Comparison of ENCODE assay signal across 8 mouse cellular contexts in genomic region chr4:126296617-126297101, GRCm38 (mm10). TPM values are rescaled to one million over a fixed set of nuclear protein-coding genes. Genes with fewer than 3 reads are reported as not detected.
DNase-seq lines count a peak whose midpoint lies in the region; ATAC-seq lines count a peak whose summit lies in the region.

No protein-coding gene starts in this region.

- peaks cover 21% of the 10 kb centered on the region for H3K4me1 ChIP-seq in liver, embryonic 13.5 days (replicated peaks)
- H3K4me1 ChIP-seq in neural tube, embryonic 11.5 days (ENCODE audit: control insufficient read depth, insufficient read depth, low read length): peaks cover 16% of the 10 kb centered on the region

- no peak for ATAC-seq in liver, embryonic 13.5 days (ENCODE audit: low read depth)
- no peak for ATAC-seq in neural tube, embryonic 11.5 days (ENCODE audit: insufficient read depth, low FRiP score, low TSS enrichment)

- peaks cover 81% of the 10 kb centered on the region for H3K27me3 ChIP-seq in liver, embryonic 13.5 days
- H3K27me3 ChIP-seq in neural tube, embryonic 11.5 days (ENCODE audit: control insufficient read depth, insufficient read depth, low read length): peaks cover 51% of the 10 kb centered on the region

- H3K36me3 ChIP-seq in liver, embryonic 13.5 days: no peaks in the 10 kb centered on the region
- H3K36me3 ChIP-seq in neural tube, embryonic 11.5 days (ENCODE audit: control insufficient read depth, insufficient read depth, low read length): no peaks in the 10 kb centered on the region

- no peak overlapping the region; the same call in 1 of the 2 replicates for H3K9ac ChIP-seq in liver, embryonic 13.5 days
- H3K9ac ChIP-seq in neural tube, embryonic 11.5 days (ENCODE audit: low read length): peak overlapping the region; percentile 53

- peak overlapping the region; percentile 1 for H3K4me3 ChIP-seq in liver, embryonic 13.5 days (replicated peaks)
- H3K4me3 ChIP-seq in neural tube, embryonic 11.5 days (ENCODE audit: low read depth, low read length): peak overlapping the region; percentile 20; the same call in 1 of the 2 replicates

- peak overlapping the region; percentile 47 for H3K4me2 ChIP-seq in liver, embryonic 13.5 days
- H3K4me2 ChIP-seq in neural tube, embryonic 11.5 days (ENCODE audit: low read depth): peak overlapping the region; percentile 48

- DNase-seq in left cerebral cortex, postnatal 36 days (ENCODE audit: low spot score in 2 of 2): peak; percentile 38 to 59
- DNase-seq in left cerebral cortex, adult 8-10 months (ENCODE audit: low spot score in 2 of 2): no peak
- DNase-seq in cerebellum, postnatal 25 days: peak; percentile 81 to 85
- peak; percentile 69 to 77 for DNase-seq in gastrocnemius, postnatal 36 days
- peak; percentile 62 for DNase-seq in induced T-regulatory cell, adult 2 months (ENCODE audit: low read depth)
- DNase-seq in liver, embryonic 13.5 days: no peak
- peak; percentile 66 for DNase-seq in neural tube, embryonic 11.5 days (ENCODE audit: low spot score)
- no peak for DNase-seq in yolk sac, embryonic 10.5 days (ENCODE audit: low spot score)

- 2% methylated on average over 34 of the region's 34 CpGs for WGBS in liver, embryonic 13.5 days (ENCODE audit: insufficient replicate concordance)
- WGBS in neural tube, embryonic 11.5 days: under 1% methylated on average over 34 of the region's 34 CpGs

- intact Hi-C loops in left cerebral cortex, postnatal 36 days (cut with DNase I): no loop called here
- intact Hi-C loops in gastrocnemius, postnatal 36 days (cut with DNase I): no loop called here

- no peak overlapping the region for H3K27ac ChIP-seq in liver, embryonic 13.5 days
- no peak overlapping the region for H3K27ac ChIP-seq in neural tube, embryonic 11.5 days (ENCODE audit: low read depth, low read length)

- H3K9me3 ChIP-seq in liver, embryonic 13.5 days (replicated peaks): no peaks in the 10 kb centered on the region
- no peaks in the 10 kb centered on the region for H3K9me3 ChIP-seq in neural tube, embryonic 11.5 days (ENCODE audit: control insufficient read depth, low read length)

RNA-seq across cellular contexts. Expression of gene Col8a2, which starts 10.1 kb away (rescaled TPM):
- total RNA-seq in left cerebral cortex, postnatal 36 days (2021): 1 to 10 TPM; 1.6 to 1.7 TPM
- total RNA-seq in left cerebral cortex, adult 8-10 months (2022): 1 to 10 TPM; 1.9 to 4.0 (median 2.5) TPM
- total RNA-seq in gastrocnemius, postnatal 36 days (2021): 1 to 10 TPM; 1.6 to 2.2 TPM
- polyA plus RNA-seq in liver, embryonic 13.5 days (2015; fragmentation: Nextera tagmentation; extraction: Ambion mirVana): 0.99 and 1.2 TPM in 2 replicates
- polyA plus RNA-seq in neural tube, embryonic 11.5 days (2014; fragmentation: Nextera tagmentation; extraction: Ambion mirVana): 7.4 and 7.9 TPM in 2 replicates

RNA-seq across cellular contexts. Expression of gene Adprhl2, which starts 24.8 kb away (rescaled TPM):
- total RNA-seq in left cerebral cortex, postnatal 36 days (2021): 10 to 100 TPM; 25.2 to 28.0 TPM
- 10 to 100 TPM; 26.9 to 32.0 (median 31.2) TPM for total RNA-seq in left cerebral cortex, adult 8-10 months (2022)
- total RNA-seq in gastrocnemius, postnatal 36 days (2021): 1 to 10 TPM; 7.6 to 7.8 TPM
- 30.4 and 30.9 TPM in 2 replicates for polyA plus RNA-seq in liver, embryonic 13.5 days (2015; fragmentation: Nextera tagmentation; extraction: Ambion mirVana)
- 52.7 and 56.8 TPM in 2 replicates for polyA plus RNA-seq in neural tube, embryonic 11.5 days (2014; fragmentation: Nextera tagmentation; extraction: Ambion mirVana)

RNA-seq across cellular contexts. Expression of gene Tekt2, which starts 28.8 kb away (rescaled TPM):
- 1 to 10 TPM; 1.1 to 2.2 TPM for total RNA-seq in left cerebral cortex, postnatal 36 days (2021)
- total RNA-seq in left cerebral cortex, adult 8-10 months (2022): 1 to 10 TPM in 2 of 4 experiments, under 1 TPM in 2; 0.86 to 1.6 (median 1.3) TPM
- total RNA-seq in gastrocnemius, postnatal 36 days (2021): under 1 TPM; 0.46 to 0.59 TPM
- 0.51 and 0.53 TPM in 2 replicates for polyA plus RNA-seq in liver, embryonic 13.5 days (2015; fragmentation: Nextera tagmentation; extraction: Ambion mirVana)
- 1.2 and 1.8 TPM in 2 replicates for polyA plus RNA-seq in neural tube, embryonic 11.5 days (2014; fragmentation: Nextera tagmentation; extraction: Ambion mirVana)

RNA-seq across cellular contexts. Expression of gene Trappc3, which starts 34.5 kb away (rescaled TPM):
- total RNA-seq in left cerebral cortex, postnatal 36 days (2021): 10 to 100 TPM; 75.7 to 90.0 TPM
- 10 to 100 TPM; 86.2 to 93.4 (median 89.3) TPM for total RNA-seq in left cerebral cortex, adult 8-10 months (2022)
- total RNA-seq in gastrocnemius, postnatal 36 days (2021): 10 to 100 TPM; 15.9 to 17.9 TPM
- 40.5 and 41.5 TPM in 2 replicates for polyA plus RNA-seq in liver, embryonic 13.5 days (2015; fragmentation: Nextera tagmentation; extraction: Ambion mirVana)
- polyA plus RNA-seq in neural tube, embryonic 11.5 days (2014; fragmentation: Nextera tagmentation; extraction: Ambion mirVana): 32.1 and 45.4 TPM in 2 replicates

RNA-seq across cellular contexts. Expression of gene Map7d1, which starts 40.5 kb away (rescaled TPM):
- total RNA-seq in left cerebral cortex, postnatal 36 days (2021): 100 to 1,000 TPM; 288 TPM
- total RNA-seq in left cerebral cortex, adult 8-10 months (2022): 100 to 1,000 TPM; 224 to 273 (median 253) TPM
- 100 to 1,000 TPM; 165 to 207 TPM for total RNA-seq in gastrocnemius, postnatal 36 days (2021)
- polyA plus RNA-seq in liver, embryonic 13.5 days (2015; fragmentation: Nextera tagmentation; extraction: Ambion mirVana): 6.6 and 7.3 TPM in 2 replicates
- 80.9 and 83.6 TPM in 2 replicates for polyA plus RNA-seq in neural tube, embryonic 11.5 days (2014; fragmentation: Nextera tagmentation; extraction: Ambion mirVana)

Comparison
In these comparisons a context has a peak if more than half of its experiments do, and no peak if none do; other contexts are left out.
1. DNase-seq: peak in left cerebral cortex, postnatal 36 days (2 of 2), cerebellum, postnatal 25 days (2 of 2), gastrocnemius, postnatal 36 days (2 of 2), induced T-regulatory cell, adult 2 months (single experiment) and neural tube, embryonic 11.5 days (single experiment); none in left cerebral cortex, adult 8-10 months (0 of 2), liver, embryonic 13.5 days (single experiment) and yolk sac, embryonic 10.5 days (single experiment).